Mouse (Mus musculus): ENCODE results near the gene Olfr933. TPM values are rescaled to one million over a fixed set of nuclear protein-coding genes. Genes with fewer than 3 reads are reported as not detected.

Olfr933 gene
- polyA plus RNA-seq, 1 experiment = not detected

DNA sequence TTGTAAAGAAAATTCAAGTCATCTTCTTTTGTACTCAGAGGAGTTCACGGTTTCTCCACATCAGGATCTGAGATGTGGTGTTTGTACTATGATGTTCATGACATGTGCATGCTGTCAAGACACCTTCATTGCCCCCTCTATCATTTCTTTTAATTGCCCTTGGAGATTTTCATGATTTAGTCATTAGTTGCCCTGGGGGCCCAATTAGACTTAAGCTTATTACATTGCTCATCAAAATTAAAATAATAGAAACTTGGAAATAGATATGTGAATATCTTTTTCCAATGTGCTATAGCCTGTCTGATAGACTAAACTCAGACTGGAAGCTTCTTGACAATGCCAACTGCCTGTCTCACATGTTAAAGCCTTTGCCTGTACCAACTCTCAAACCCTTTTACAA, 51.2 kb downstream of the Olfr933 start, which contains the start of gene Olfr146:
Olfr146 (minus strand) TSS at position 101 of the 400 bp plus-strand sequence.
- no peak for TF ChIP-seq MYOD1 (IDR thresholded peaks at IDR 0.05; ENCODE audit: control insufficient read depth, insufficient read length, low read depth)
- TF ChIP-seq FOSL1 (IDR thresholded peaks at IDR 0.05; ENCODE audit: insufficient read depth, low read length, poor library complexity, severe bottlenecking) = no peak
- no peak for TF ChIP-seq CTCF (IDR thresholded peaks at IDR 0.05; ENCODE audit: control insufficient read depth, insufficient read depth, insufficient read length)
- no peak for TF ChIP-seq MYOG (IDR thresholded peaks at IDR 0.05; ENCODE audit: control insufficient read depth, extremely low read depth, insufficient read length)
- TF ChIP-seq CEBPB (IDR thresholded peaks at IDR 0.05; ENCODE audit: low read depth) = no peak
- no peak for TF ChIP-seq USF1 (IDR thresholded peaks at IDR 0.05; ENCODE audit: low read depth)
- no peak within 1 kb of the TSS for H3ac ChIP-seq (ENCODE audit: control insufficient read depth, insufficient read length, low read depth)
- H3K79me3 ChIP-seq (ENCODE audit: low read depth) = no peaks in the 10 kb centered on the region
- H3K36me3 ChIP-seq (ENCODE audit: control insufficient read depth, insufficient read depth) = no peaks in the 10 kb centered on the region
- H3K27me3 ChIP-seq (ENCODE audit: control insufficient read depth, insufficient read depth, insufficient read length) = no peaks in the 10 kb centered on the region
- H3K79me2 ChIP-seq (ENCODE audit: control insufficient read depth, insufficient read depth) = no peaks in the 10 kb centered on the region
- H3K4me3 ChIP-seq (ENCODE audit: insufficient read depth, poor library complexity, severe bottlenecking) = no peak within 1 kb of the TSS

Other genes starting within 250 kb of the Olfr933 start
- gene Olfr920, start 220.0 kb upstream of the Olfr933 start, polyA plus RNA-seq (2012; fragmentation: generic; extraction: Trizol) = not detected
- not detected for gene Olfr921, start 199.2 kb upstream of the Olfr933 start, polyA plus RNA-seq (2012; fragmentation: generic; extraction: Trizol)
- gene Olfr922, start 157.7 kb upstream of the Olfr933 start, polyA plus RNA-seq (2012; fragmentation: generic; extraction: Trizol) = not detected
- not detected for gene Olfr923, start 145.8 kb upstream of the Olfr933 start, polyA plus RNA-seq (2012; fragmentation: generic; extraction: Trizol)
- gene Olfr924, start 127.9 kb upstream of the Olfr933 start, polyA plus RNA-seq (2012; fragmentation: generic; extraction: Trizol) = not detected
- gene Olfr26, start 117.3 kb upstream of the Olfr933 start, polyA plus RNA-seq (2012; fragmentation: generic; extraction: Trizol) = not detected
- gene Olfr926, start 95.2 kb upstream of the Olfr933 start, polyA plus RNA-seq (2012; fragmentation: generic; extraction: Trizol) = not detected
- gene Olfr930, start 42.5 kb upstream of the Olfr933 start, polyA plus RNA-seq (2012; fragmentation: generic; extraction: Trizol) = not detected
- not detected for gene Olfr934, start 16.0 kb downstream of the Olfr933 start, polyA plus RNA-seq (2012; fragmentation: generic; extraction: Trizol)
- not detected for gene Olfr935, start 27.4 kb downstream of the Olfr933 start, polyA plus RNA-seq (2012; fragmentation: generic; extraction: Trizol)
- gene Olfr146, start 51.1 kb downstream of the Olfr933 start, polyA plus RNA-seq (2012; fragmentation: generic; extraction: Trizol) = not detected
- not detected for gene Olfr937, start 92.6 kb downstream of the Olfr933 start, polyA plus RNA-seq (2012; fragmentation: generic; extraction: Trizol)
- gene Olfr938, start 106.6 kb downstream of the Olfr933 start, polyA plus RNA-seq (2012; fragmentation: generic; extraction: Trizol) = not detected
- gene Olfr27, start 155.8 kb downstream of the Olfr933 start, polyA plus RNA-seq (2012; fragmentation: generic; extraction: Trizol) = not detected
- gene Olfr943, start 194.0 kb downstream of the Olfr933 start, polyA plus RNA-seq (2012; fragmentation: generic; extraction: Trizol) = not detected
- gene Olfr944, start 229.6 kb downstream of the Olfr933 start, polyA plus RNA-seq (2012; fragmentation: generic; extraction: Trizol) = not detected

All from C2C12 (cell line).